Mouse (Mus musculus) heart, postnatal 25 days (tissue): Measurements from ENCODE around the gene Dnajc30. TPM values are rescaled to one million over a fixed set of nuclear protein-coding genes. Genes with fewer than 3 reads are reported as not detected.

Experiments used
- DNase-seq: peaks from one replicate; pipeline ENCODE4 v3.0.0; 2022; ENCODE audit warnings: low spot score
- intact Hi-C: fragments of 180-260 bp; cut with DNase I; formaldehyde crosslinking; loops from one replicate; pipeline ENCODE4 v1.15.1; 2025
- total RNA-seq, 2 experiments: library from RNA; stranded (reverse); gene quantifications; 2 replicates each; pipeline ENCODE4 v1.2.3; 2021

Dnajc30 gene
- 10 to 100 TPM; 35.9 to 37.0 TPM for total RNA-seq

GRCm38 (mm10) chr5:135063629-135064381 is at the start of gene Dnajc30:
Gene Dnajc30 (plus strand): TSS chr5:135064202.
- intact Hi-C loops, result loop anchor here (5.0 kb wide), 1 partner anchor 42 kb away; the partner anchor contains the start of gene Stx1a
- peak; percentile 92 for DNase-seq

GRCm38 (mm10) chr5:135015497-135015896 is 48.5 kb upstream of the Dnajc30 start:
- intact Hi-C loops, result loop anchor here (5.0 kb wide), 1 partner anchor 62 kb away; the partner anchor contains the start of gene Vps37d
- peak; percentile 59 for DNase-seq

- no peak for DNase-seq
- intact Hi-C loops, result loop anchor here (5.0 kb wide), 1 partner anchor 61 kb away; the partner anchor contains the start of gene Vps37d
These were observed 47.7 kb upstream of the Dnajc30 start for GRCm38 (mm10) chr5:135016224-135016759.

GRCm38 (mm10) chr5:135021814-135022213 is 42.2 kb upstream of the Dnajc30 start:
- no peak for DNase-seq
- intact Hi-C loops, result loop anchor here (5.0 kb wide), 1 partner anchor 40 kb away; the partner anchor contains the start of genes Bud23 and Dnajc30

GRCm38 (mm10) chr5:135023344-135024173 is 40.4 kb upstream of the Dnajc30 start, which contains the start of gene Stx1a:
Gene Stx1a (plus strand): TSS chr5:135023482.
- DNase-seq, result peak; percentile 88
- intact Hi-C loops, result loop anchor here (5.0 kb wide), 1 partner anchor 39 kb away; the partner anchor contains the start of genes Bud23 and Dnajc30

GRCm38 (mm10) chr5:135024665-135025224 is 39.3 kb upstream of the Dnajc30 start:
- intact Hi-C loops, result loop anchor here (5.0 kb wide), 1 partner anchor 38 kb away; the partner anchor contains the start of genes Bud23 and Dnajc30
- DNase-seq, result no peak

GRCm38 (mm10) chr5:135025899-135026298 is 38.1 kb upstream of the Dnajc30 start:
- intact Hi-C loops, result no loop called here
- DNase-seq, result no peak

GRCm38 (mm10) chr5:135029007-135029854 is 34.8 kb upstream of the Dnajc30 start:
- DNase-seq, result peak; percentile 35
- intact Hi-C loops, result no loop called here

- no peak for DNase-seq
- intact Hi-C loops, result no loop called here
These were observed 31.4 kb upstream of the Dnajc30 start for GRCm38 (mm10) chr5:135032581-135032980.

- intact Hi-C loops, result no loop called here
- DNase-seq, result no peak
These were observed 29.4 kb upstream of the Dnajc30 start for GRCm38 (mm10) chr5:135034593-135034992.

- intact Hi-C loops, result no loop called here
- no peak for DNase-seq
These were observed 28.2 kb upstream of the Dnajc30 start for GRCm38 (mm10) chr5:135035608-135036359.

- intact Hi-C loops, result no loop called here
- no peak for DNase-seq
These were observed 26.1 kb upstream of the Dnajc30 start for GRCm38 (mm10) chr5:135037946-135038345.

GRCm38 (mm10) chr5:135039541-135039940 is 24.5 kb upstream of the Dnajc30 start:
- intact Hi-C loops, result no loop called here
- no peak for DNase-seq

- intact Hi-C loops, result no loop called here
- no peak for DNase-seq
These were observed 23.9 kb upstream of the Dnajc30 start for GRCm38 (mm10) chr5:135040059-135040458.

GRCm38 (mm10) chr5:135040777-135041176 is 23.2 kb upstream of the Dnajc30 start:
- intact Hi-C loops, result no loop called here

GRCm38 (mm10) chr5:135042105-135042788 is 21.8 kb upstream of the Dnajc30 start:
- DNase-seq, result no peak
- intact Hi-C loops, result no loop called here

More at GRCm38 (mm10) chr5:135040777-135041176, 23.2 kb upstream of the Dnajc30 start:
- DNase-seq, result no peak

- DNase-seq, result no peak
- intact Hi-C loops, result no loop called here
These were observed 19.4 kb upstream of the Dnajc30 start for GRCm38 (mm10) chr5:135044575-135044974.

GRCm38 (mm10) chr5:135048539-135048938 is 15.5 kb upstream of the Dnajc30 start:
- intact Hi-C loops, result no loop called here
- DNase-seq, result no peak
